Mouse (Mus musculus) 3T3-L1 (cell line): ENCODE results near the gene Mphosph10.

Experiments used
- DNase-seq: peaks from one replicate; pipeline ENCODE4 v3.0.0-alpha.2; 2015; ENCODE audit warnings: low read depth, low spot score

Gene Mphosph10

DNA sequence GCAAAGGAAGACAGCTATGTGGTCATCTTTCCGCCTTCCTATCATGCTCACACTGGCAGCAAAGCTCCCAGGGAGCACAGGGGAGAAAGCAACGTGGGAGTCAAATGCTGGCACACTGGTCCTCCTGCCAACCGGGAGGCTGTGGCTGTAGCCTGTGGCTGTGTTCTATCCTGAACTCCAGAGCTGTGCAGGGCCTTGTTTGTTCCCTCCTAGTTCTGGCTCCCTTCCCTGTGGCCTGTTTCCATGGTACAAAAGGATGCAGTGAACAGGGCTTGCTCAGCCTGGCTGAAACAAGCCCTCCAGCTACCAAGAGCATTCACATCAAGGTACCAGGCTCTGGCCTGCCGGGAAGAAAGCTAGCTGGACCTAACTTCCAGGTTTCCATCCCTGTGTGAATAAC, 41.0 kb downstream of the Mphosph10 start:
- DNase-seq = no peak

DNA sequence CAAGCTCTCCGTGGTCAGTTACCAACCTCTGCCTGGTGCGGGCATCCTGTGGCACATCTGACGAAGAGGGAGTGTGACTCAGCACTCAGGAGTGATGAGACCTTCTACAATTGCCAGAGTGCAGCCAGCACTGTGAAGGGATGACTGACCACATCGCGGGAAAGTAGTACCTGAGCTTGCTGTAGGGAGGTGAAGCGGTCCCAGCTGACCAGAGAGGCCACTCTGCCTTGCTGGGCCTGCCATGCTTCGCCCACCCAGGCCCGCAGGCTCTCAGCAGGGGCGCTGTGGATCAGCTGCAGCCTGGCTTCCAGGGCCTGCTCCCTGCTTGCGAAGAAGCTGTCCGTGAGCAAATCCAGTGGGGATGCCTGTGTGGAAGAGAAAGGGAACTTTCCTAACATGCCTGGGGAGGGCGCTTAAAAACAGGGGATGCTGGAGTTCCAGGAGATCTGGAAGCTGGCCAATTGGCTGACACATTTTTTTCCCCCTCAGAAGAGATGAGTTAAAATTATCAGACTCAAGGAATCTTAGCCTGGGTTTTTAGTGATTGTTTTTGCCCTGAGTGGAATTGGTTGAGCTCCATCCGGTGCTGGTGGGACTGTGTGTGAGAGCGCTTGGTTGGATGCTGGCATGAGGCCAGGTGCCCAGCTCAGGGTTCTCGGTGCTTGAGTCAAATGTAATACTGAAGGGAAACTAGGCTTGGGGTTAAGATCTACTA, 42.8 kb downstream of the Mphosph10 start:
- DNase-seq = peak; percentile 27

DNA sequence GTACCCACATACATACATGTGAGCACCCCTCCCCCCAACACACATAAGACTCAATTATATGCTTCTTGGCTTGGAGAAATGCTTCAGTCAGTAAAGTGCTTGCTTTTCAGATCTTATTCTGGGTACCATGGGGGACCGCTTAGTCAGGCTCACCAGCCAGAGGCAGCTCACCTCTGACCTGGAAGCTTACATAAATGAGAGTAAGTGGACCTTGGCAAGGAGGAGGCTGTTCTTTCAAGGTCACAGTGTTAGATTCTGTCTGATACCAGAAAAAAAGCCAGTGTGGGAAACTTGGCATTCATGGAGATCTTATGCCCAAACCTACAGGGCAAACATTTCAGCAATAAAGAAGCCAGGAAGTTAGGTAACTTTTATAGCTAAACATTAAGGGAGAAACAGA, 44.3 kb downstream of the Mphosph10 start:
- no peak for DNase-seq

DNA sequence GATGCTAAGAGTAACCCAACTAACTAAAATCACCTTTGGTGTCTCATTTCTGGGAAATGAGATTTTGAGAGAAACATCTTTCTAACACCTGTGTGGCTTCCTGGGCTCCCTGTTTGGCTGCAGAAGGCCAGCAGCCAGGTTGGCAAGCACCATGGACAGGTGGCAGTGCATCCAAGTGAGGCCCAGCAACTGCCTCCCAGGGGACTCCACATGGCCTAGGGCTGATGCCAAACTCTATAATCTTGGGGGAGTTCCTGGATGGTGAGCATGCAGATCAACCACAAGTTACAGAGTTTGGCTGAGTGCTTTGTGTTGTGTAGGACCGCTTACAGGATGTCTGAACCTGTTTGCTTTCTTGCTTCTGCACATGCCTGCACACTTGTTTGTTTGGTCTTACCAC, 59.4 kb downstream of the Mphosph10 start:
- DNase-seq = no peak

DNA sequence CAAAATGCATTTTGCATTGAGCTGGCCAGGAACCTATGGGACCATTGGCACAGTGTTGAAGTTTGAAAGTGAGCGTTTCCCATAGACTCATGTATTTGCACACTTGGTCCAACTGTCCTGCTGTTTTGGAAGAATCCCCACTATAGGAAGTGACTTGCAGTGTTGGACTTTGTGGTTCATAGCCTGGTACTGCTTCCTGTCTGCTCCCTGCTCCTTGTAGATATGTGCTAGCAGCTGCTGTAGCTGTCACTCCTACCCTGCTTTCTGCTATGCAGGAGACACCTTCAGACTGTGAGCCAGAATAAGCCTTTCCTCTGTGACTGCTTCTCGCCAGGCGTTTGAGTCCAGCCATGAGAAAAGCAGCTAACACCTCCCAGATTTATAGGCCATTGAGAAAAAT, 60.8 kb downstream of the Mphosph10 start:
- no peak for DNase-seq

DNA sequence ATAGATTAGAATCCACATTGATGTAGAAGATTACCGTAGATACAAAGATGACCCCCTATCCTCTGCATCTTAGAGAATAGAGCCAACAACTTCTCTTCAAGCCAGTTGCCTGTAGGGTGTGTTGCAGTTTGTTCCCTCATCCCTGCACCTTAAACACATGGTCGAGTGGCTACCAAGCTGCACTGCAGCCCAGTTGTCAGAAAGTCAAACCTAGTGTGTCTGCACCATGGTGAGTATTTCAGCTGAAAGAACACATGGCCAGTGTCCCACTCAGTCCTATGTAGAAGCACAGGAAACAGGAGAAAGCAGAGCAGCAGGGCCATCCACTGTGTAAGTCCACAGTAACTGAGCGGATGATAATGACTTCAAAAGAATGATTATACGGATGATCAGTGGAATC, 64.6 kb downstream of the Mphosph10 start:
- DNase-seq = no peak

DNA sequence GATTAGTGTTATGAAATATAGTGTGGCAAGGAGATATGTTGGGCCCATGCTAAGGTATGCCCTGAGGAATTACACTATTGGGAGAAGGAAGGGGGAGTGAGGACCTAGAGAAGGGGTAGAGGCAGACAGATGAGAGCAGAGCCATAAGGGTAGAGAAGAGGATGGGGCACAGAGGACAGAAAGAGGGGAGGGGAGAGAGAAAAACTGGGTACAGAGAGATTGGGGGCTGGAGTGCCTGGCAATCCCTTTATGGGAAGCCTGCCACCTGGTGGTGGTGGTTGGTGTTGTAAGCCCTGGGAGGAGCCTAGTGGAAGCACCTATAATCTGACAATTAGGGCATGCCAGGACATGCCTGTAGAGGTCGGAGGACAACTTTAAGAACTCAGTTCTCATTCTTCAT, 65.2 kb downstream of the Mphosph10 start:
- DNase-seq = peak; percentile 85
